Mouse (Mus musculus) CH12.LX (cell line): ENCODE results near the gene Adat3. TPM values are rescaled to one million over a fixed set of nuclear protein-coding genes. Genes with fewer than 3 reads are reported as not detected.

Source experiments
- DNase-seq: peaks from one replicate; pipeline ENCODE4 v3.0.0-alpha.2; 2013; ENCODE audit errors: extremely low read depth
- H3K27ac ChIP-seq: 2 replicates; pipeline ENCODE4 v1.5.1; 2012; ENCODE audit warnings: low read depth, mild to moderate bottlenecking, control low read depth, moderate library complexity; ENCODE audit not compliant: insufficient read depth
- H3K27me3 ChIP-seq: replicated peaks from 2 replicates; pipeline ENCODE3; 2012; ENCODE audit warnings: inconsistent platforms
- H3K36me3 ChIP-seq, 2 experiments: replicated peaks in 1 of 2; 2 replicates each; pipeline versions ENCODE3 to v1.6.1; 2012; ENCODE audit warnings: inconsistent platforms in 1 of 2, low read length in 1 of 2, mild to moderate bottlenecking in 1 of 2, mixed read lengths in 1 of 2, moderate library complexity in 1 of 2; ENCODE audit not compliant: control insufficient read depth in 1 of 2, insufficient read depth in 1 of 2
- H3K4me1 ChIP-seq, 2 experiments: 2 replicates each; pipeline ENCODE4 v1.6.1; 2012; ENCODE audit warnings: inconsistent platforms in 1 of 2, moderate library complexity in 1 of 2; ENCODE audit not compliant: insufficient read depth in 2 of 2, control insufficient read depth in 1 of 2
- H3K4me2 ChIP-seq: 2 replicates; pipeline ENCODE4 v1.6.1; 2012; ENCODE audit warnings: low read depth, mild to moderate bottlenecking, control low read depth; ENCODE audit not compliant: poor library complexity, insufficient read depth, severe bottlenecking
- H3K4me3 ChIP-seq, 3 experiments: fragments of 150-350 bp in 1 of 3; sonication (generic) in 1 of 3; replicated peaks in 1 of 3; 2 replicates each; pipeline versions ENCODE3 to v1.5.1; 2011 to 2012; ENCODE audit warnings: low read depth in 2 of 3, low read length in 2 of 3, mild to moderate bottlenecking in 2 of 3, moderate library complexity in 2 of 3, control low read depth in 1 of 3, improper control_type of control experiment in 1 of 3, inconsistent platforms in 1 of 3, mixed read lengths in 1 of 3; ENCODE audit not compliant: poor library complexity in 1 of 3
- H3K79me2 ChIP-seq: replicated peaks from 2 replicates; pipeline ENCODE4 v1.6.1; 2012; ENCODE audit warnings: mild to moderate bottlenecking, moderate library complexity; ENCODE audit not compliant: control insufficient read depth, poor library complexity, insufficient read depth, severe bottlenecking; ENCODE audit errors: extremely low read depth
- H3K9ac ChIP-seq: 2 replicates; pipeline ENCODE4 v1.6.1; 2012; ENCODE audit warnings: low read depth, mild to moderate bottlenecking, control low read depth, moderate library complexity; ENCODE audit not compliant: insufficient read depth
- H3K9me3 ChIP-seq: replicated peaks from 2 replicates; pipeline ENCODE3; 2012; ENCODE audit warnings: low read length, inconsistent platforms, mixed read lengths
- BHLHE40 ChIP-seq: IDR thresholded peaks from 2 replicates; pipeline ENCODE4 v1.6.1; 2011; ENCODE audit warnings: mild to moderate bottlenecking, low read depth, low read length, improper control_type of control experiment
- CHD1 ChIP-seq: IDR thresholded peaks from 2 replicates; pipeline ENCODE4 v1.6.1; 2012; ENCODE audit warnings: low read depth, low read length, improper control_type of control experiment, inconsistent platforms
- CHD2 ChIP-seq: IDR thresholded peaks from 2 replicates; pipeline ENCODE4 v1.6.1; 2011; ENCODE audit warnings: low read length, improper control_type of control experiment
- E2F4 ChIP-seq: IDR thresholded peaks from 2 replicates; pipeline ENCODE4 v1.6.1; 2011; ENCODE audit warnings: low read depth, low read length, improper control_type of control experiment; ENCODE audit not compliant: insufficient replicate concordance
- ELF1 ChIP-seq: IDR thresholded peaks from 2 replicates; pipeline ENCODE4 v1.6.1; 2014; ENCODE audit warnings: low read depth, mild to moderate bottlenecking, inconsistent platforms, low read length, improper control_type of control experiment
- ETS1 ChIP-seq: conservative IDR thresholded peaks from 2 replicates; pipeline ENCODE4 v1.6.1; 2012; ENCODE audit warnings: low read depth, mild to moderate bottlenecking, inconsistent platforms, low read length, improper control_type of control experiment, moderate library complexity
- GABPA ChIP-seq: IDR thresholded peaks from 2 replicates; pipeline ENCODE4 v1.6.1; 2012; ENCODE audit warnings: low read depth, low read length, improper control_type of control experiment, inconsistent platforms; ENCODE audit not compliant: insufficient replicate concordance
- HCFC1 ChIP-seq: IDR thresholded peaks from 2 replicates; pipeline ENCODE4 v1.6.1; 2012; ENCODE audit warnings: low read depth, mild to moderate bottlenecking, inconsistent platforms, low read length, improper control_type of control experiment
- JUN ChIP-seq: IDR thresholded peaks from 2 replicates; pipeline ENCODE4 v1.6.1; 2011; ENCODE audit warnings: low read depth, mild to moderate bottlenecking, low read length, improper control_type of control experiment, moderate library complexity; ENCODE audit not compliant: insufficient read depth
- MAFK ChIP-seq: IDR thresholded peaks from 2 replicates; pipeline ENCODE4 v1.6.1; 2011; ENCODE audit warnings: low read length, improper control_type of control experiment; ENCODE audit not compliant: insufficient replicate concordance
- MAX ChIP-seq: IDR thresholded peaks from 2 replicates; pipeline ENCODE4 v1.6.1; 2011; ENCODE audit warnings: low read length, improper control_type of control experiment
- MAZ ChIP-seq: IDR thresholded peaks from 2 replicates; pipeline ENCODE4 v1.6.1; 2012; ENCODE audit warnings: low read depth, mild to moderate bottlenecking, inconsistent platforms, low read length, improper control_type of control experiment, moderate library complexity
- MXI1 ChIP-seq: IDR thresholded peaks from 2 replicates; pipeline ENCODE4 v1.6.1; 2011; ENCODE audit warnings: mild to moderate bottlenecking, low read depth, low read length, improper control_type of control experiment
- NELFE ChIP-seq: IDR thresholded peaks from 2 replicates; pipeline ENCODE4 v1.6.1; 2011; ENCODE audit warnings: low read depth, low read length, improper control_type of control experiment
- NRF1 ChIP-seq: IDR thresholded peaks from 2 replicates; pipeline ENCODE4 v1.6.1; 2014; ENCODE audit warnings: low read depth, mild to moderate bottlenecking, inconsistent platforms, low read length, improper control_type of control experiment, moderate library complexity
- PAX5 ChIP-seq: IDR thresholded peaks from 2 replicates; pipeline ENCODE4 v1.6.1; 2012; ENCODE audit warnings: low read length, inconsistent platforms, mixed read lengths
- POLR2AphosphoS2 ChIP-seq: IDR thresholded peaks from 2 replicates; pipeline ENCODE4 v1.6.1; 2011; ENCODE audit warnings: low read depth, low read length, improper control_type of control experiment
- RAD21 ChIP-seq: IDR thresholded peaks from 2 replicates; pipeline ENCODE4 v1.6.1; 2011; ENCODE audit warnings: low read depth, mild to moderate bottlenecking, low read length, improper control_type of control experiment, moderate library complexity
- RCOR1 ChIP-seq: conservative IDR thresholded peaks from 2 replicates; pipeline ENCODE4 v1.6.1; 2012; ENCODE audit warnings: low read depth, mild to moderate bottlenecking, inconsistent platforms, low read length, improper control_type of control experiment
- SIN3A ChIP-seq: IDR thresholded peaks from 2 replicates; pipeline ENCODE4 v1.6.1; 2012; ENCODE audit warnings: low read length, improper control_type of control experiment, inconsistent platforms
- SMC3 ChIP-seq: IDR thresholded peaks from 2 replicates; pipeline ENCODE4 v1.6.1; 2011; ENCODE audit warnings: low read depth, low read length, improper control_type of control experiment
- TBP ChIP-seq: conservative IDR thresholded peaks from 2 replicates; pipeline ENCODE4 v1.6.1; 2011; ENCODE audit warnings: low read depth, low read length, improper control_type of control experiment
- TCF12 ChIP-seq: IDR thresholded peaks from 2 replicates; pipeline ENCODE4 v1.6.1; 2014; ENCODE audit warnings: low read depth, mild to moderate bottlenecking, inconsistent platforms, low read length, improper control_type of control experiment
- UBTF ChIP-seq: IDR thresholded peaks from 2 replicates; pipeline ENCODE4 v1.6.1; 2012; ENCODE audit warnings: low read depth, mild to moderate bottlenecking, inconsistent platforms, low read length, improper control_type of control experiment, moderate library complexity
- USF1 ChIP-seq: IDR thresholded peaks from 2 replicates; pipeline ENCODE4 v1.6.1; 2014; ENCODE audit warnings: low read depth, mild to moderate bottlenecking, inconsistent platforms, low read length, improper control_type of control experiment
- ZMIZ1 ChIP-seq: IDR thresholded peaks from 2 replicates; pipeline ENCODE4 v1.6.1; 2012; ENCODE audit warnings: low read depth, mild to moderate bottlenecking, inconsistent platforms, low read length, improper control_type of control experiment
- ZNF384 ChIP-seq: IDR thresholded peaks from 2 replicates; pipeline ENCODE4 v1.6.1; 2012; ENCODE audit warnings: low read depth, low read length, improper control_type of control experiment, inconsistent platforms
- dilution Hi-C: fragments of 300-500 bp; cut with MboI; formaldehyde crosslinking; loops from 2 replicates; pipeline ENCODE4 v1.14.3; 2020; ENCODE audit warnings: low sequenced_read_pairs; ENCODE audit not compliant: extremely low pct_unique_long_range_greater_than_20kb, extremely low pct_ligation_motif_present
- in situ Hi-C: fragments of 300-500 bp; cut with MboI; formaldehyde crosslinking; loops from 3 replicates; pipeline ENCODE4 v1.14.3; 2019; ENCODE audit warnings: low sequenced_read_pairs, low pct_ligation_motif_present, low pct_unique_long_range_greater_than_20kb, mixed read lengths
- polyA plus RNA-seq: library from polyadenylated mRNA; unstranded; fragments of >175 nt; gene quantifications from 2 replicates; pipeline ENCODE4 v1.2.1, GENCODE M21; 2012; ENCODE audit warnings: low read depth; ENCODE audit not compliant: insufficient read length
- total RNA-seq, 2 experiments: library from RNA; depleted of rRNA; stranded (reverse); fragments of 300-350 nt in 1 of 2; fragments of >200 nt in 1 of 2; gene quantifications; 2 replicates each; pipeline ENCODE4 v1.2.3; 2012 to 2014

Adat3 gene
- total and polyA plus RNA-seq, 3 experiments = 5.0 to 6.7 (median 6.6) TPM

DNA sequence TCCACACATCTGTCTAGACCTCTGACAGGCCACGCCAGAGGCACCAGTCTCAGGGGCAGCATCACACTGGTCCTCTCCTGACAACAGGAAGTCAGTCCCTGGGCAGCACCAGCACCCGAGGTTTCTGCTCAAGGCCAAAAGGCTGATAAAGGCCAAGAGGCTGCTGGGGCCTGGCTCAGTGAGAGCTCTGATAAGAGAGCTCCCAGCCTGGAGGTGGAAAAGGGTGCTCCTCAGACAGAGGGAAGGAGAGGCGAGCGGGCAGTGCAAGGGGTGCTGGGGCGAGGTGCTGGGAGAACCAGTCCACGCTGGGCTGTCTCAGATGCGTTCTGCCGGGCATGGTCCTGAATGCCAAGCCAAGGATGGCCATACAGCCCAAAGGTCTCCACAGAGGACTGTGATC lies 49.1 kb upstream of the Adat3 start:
- peaks cover 7 to 22% of the 10 kb centered on the region in 2 experiments for H3K4me1 ChIP-seq
- dilution Hi-C loops (no loop called here), in situ Hi-C loops (loop anchor here (5.0 kb wide), 1 partner anchor 106 kb away; no protein-coding TSS in a partner anchor)
- no peak overlapping the region for H3K27ac ChIP-seq
- no peaks in the 10 kb centered on the region for H3K27me3 ChIP-seq
- TF ChIP-seq CHD2 = no peak
- no peak for TF ChIP-seq NRF1
- no peak for TF ChIP-seq TCF12
- no peak for TF ChIP-seq CHD1
- TF ChIP-seq MAFK = no peak
- no peak for TF ChIP-seq ELF1
- TF ChIP-seq MAZ = no peak
- TF ChIP-seq SIN3A = no peak
- TF ChIP-seq USF1 = no peak
- TF ChIP-seq RAD21 = no peak
- no peak for TF ChIP-seq ETS1
- no peak for TF ChIP-seq E2F4
- TF ChIP-seq JUN = no peak
- TF ChIP-seq HCFC1 = no peak
- TF ChIP-seq NELFE = no peak
- no peak for TF ChIP-seq SMC3
- no peaks in the 10 kb centered on the region for H3K9me3 ChIP-seq
- H3K9ac ChIP-seq = no peak overlapping the region
- no peak overlapping the region for H3K4me3 ChIP-seq
- no peak for DNase-seq
- H3K36me3 ChIP-seq = peaks cover 23 to 83% of the 10 kb centered on the region in 2 experiments
- peaks cover 39% of the 10 kb centered on the region for H3K79me2 ChIP-seq
- no peak overlapping the region for H3K4me2 ChIP-seq

GRCm38 (mm10) chr10:80553997-80554396 lies 48.7 kb upstream of the Adat3 start:
- H3K79me2 ChIP-seq = peaks cover 44% of the 10 kb centered on the region
- H3K4me2 ChIP-seq = no peak overlapping the region
- H3K9ac ChIP-seq = no peak overlapping the region
- no peak for DNase-seq
- H3K27ac ChIP-seq = no peak overlapping the region
- peaks cover 19 to 83% of the 10 kb centered on the region in 2 experiments for H3K36me3 ChIP-seq
- no peak for TF ChIP-seq MAZ
- TF ChIP-seq GABPA = no peak
- TF ChIP-seq MAFK = no peak
- TF ChIP-seq UBTF = no peak
- no peak for TF ChIP-seq CHD1
- no peak for TF ChIP-seq BHLHE40
- TF ChIP-seq ZMIZ1 = no peak
- TF ChIP-seq RAD21 = no peak
- no peak for TF ChIP-seq CHD2
- no peak for TF ChIP-seq POLR2AphosphoS2
- no peak for TF ChIP-seq SMC3
- TF ChIP-seq ZNF384 = no peak
- no peak for TF ChIP-seq ETS1
- TF ChIP-seq E2F4 = no peak
- no peak for TF ChIP-seq TBP
- no peak for TF ChIP-seq MXI1
- TF ChIP-seq PAX5 = no peak
- no peak for TF ChIP-seq RCOR1
- TF ChIP-seq MAX = no peak
- in situ Hi-C loops = loop anchor here (5.0 kb wide), 1 partner anchor 107 kb away; no protein-coding TSS in a partner anchor
- no peaks in the 10 kb centered on the region for H3K27me3 ChIP-seq
- dilution Hi-C loops = no loop called here
- H3K9me3 ChIP-seq = no peaks in the 10 kb centered on the region
- no peak overlapping the region for H3K4me3 ChIP-seq
- peaks cover 10 to 27% of the 10 kb centered on the region in 2 experiments for H3K4me1 ChIP-seq
